10 mouse cellular contexts compared by ENCODE assay signal in genomic region chr1:74121821-74122576, GRCm38 (mm10). TPM values are rescaled to one million over a fixed set of nuclear protein-coding genes. Genes with fewer than 3 reads are reported as not detected.
DNase-seq lines count a peak whose midpoint lies in the region; ATAC-seq and TF ChIP-seq lines count a peak whose summit lies in the region.
"Had no signal": no experiment of that assay in that cellular context is flagged by ENCODE, and none has a peak within 500 bp of the region (broad histone marks: within the 10 kb centered on the region; RNA-seq: fewer than 3 reads in every experiment).

No protein-coding gene starts in this region.

- ATAC-seq in liver, postnatal 0 days = no peak

- H3K27ac ChIP-seq in liver, postnatal 0 days (ENCODE audit: low read depth) = no peak overlapping the region
- H3K27ac ChIP-seq: limb, embryonic 12.5 days had no signal

- H3K4me3 ChIP-seq in liver, postnatal 0 days (ENCODE audit: low read depth, low read length) = no peak overlapping the region
- H3K4me3 ChIP-seq: erythroblast, embryonic 14.5 days; limb, embryonic 12.5 days had no signal

- TF ChIP-seq EP300 in liver, postnatal 0 days (IDR thresholded peaks at IDR 0.05; ENCODE audit: low read depth) = no peak

- intact Hi-C loops in left cerebral cortex, postnatal 4 days (cut with DNase I) = no loop called here

- no peak overlapping the region for H3K9ac ChIP-seq in liver, postnatal 0 days (replicated peaks)
- H3K9ac ChIP-seq: limb, embryonic 12.5 days had no signal

- no peak for TF ChIP-seq CTCF in liver, postnatal 0 days (IDR thresholded peaks at IDR 0.05; ENCODE audit: low read depth)

- H3K36me3 ChIP-seq in liver, postnatal 0 days (replicated peaks; ENCODE audit: insufficient read depth, low read length) = no peaks in the 10 kb centered on the region
- H3K36me3 ChIP-seq: limb, embryonic 12.5 days had no signal

- peak; percentile 51 to 54 for DNase-seq in left cerebral cortex, adult 18-20 months (ENCODE audit: low spot score in 2 of 2)
- no peak for DNase-seq in left cerebral cortex, adult 11 months (ENCODE audit: low spot score)
- peak; percentile 80 for DNase-seq in adrenal gland, postnatal 25 days
- peak; percentile 80 for DNase-seq in heart, postnatal 4 days
- peak; percentile 77 for DNase-seq in left cerebral cortex, postnatal 4 days
- DNase-seq in right cerebral cortex, postnatal 25 days = peak; percentile 40
- no peak for DNase-seq in thymus, postnatal 4 days
- DNase-seq in liver, postnatal 0 days = no peak

- H3K4me1 ChIP-seq in liver, postnatal 0 days (ENCODE audit: insufficient read depth) = peaks cover 9% of the 10 kb centered on the region; the same call in 1 of the 2 replicates

- H3K27me3 ChIP-seq in liver, postnatal 0 days (ENCODE audit: insufficient read depth, low read length) = peaks cover 11% of the 10 kb centered on the region; the same call in 1 of the 2 replicates

- H3K4me2 ChIP-seq in liver, postnatal 0 days (ENCODE audit: low read depth, low read length) = no peak overlapping the region
- H3K4me2 ChIP-seq: limb, embryonic 12.5 days had no signal

- WGBS in liver, postnatal 0 days (ENCODE audit: insufficient replicate concordance) = 47% methylated on average over 9 of the region's 9 CpGs

- no peaks in the 10 kb centered on the region for H3K9me3 ChIP-seq in liver, postnatal 0 days (ENCODE audit: low read length)
- H3K9me3 ChIP-seq: limb, embryonic 12.5 days had no signal

RNA-seq across cellular contexts. Expression of gene Tns1, which starts 2.2 kb away (rescaled TPM):
- total RNA-seq in left cerebral cortex, adult 18-20 months (2021) = 10 to 100 TPM; 36.7 to 39.6 TPM
- 270 and 436 TPM in 2 replicates for total RNA-seq in adrenal gland, postnatal 25 days (2021)
- total RNA-seq in heart, postnatal 4 days (2021) = 100 to 1,000 TPM; 463 to 468 TPM
- 10 to 100 TPM; 19.6 to 21.4 TPM for total RNA-seq in left cerebral cortex, postnatal 4 days (2021)
- 12.1 and 12.8 TPM in 2 replicates for polyA plus RNA-seq in liver, postnatal 0 days (2015; fragmentation: Nextera tagmentation; extraction: Ambion mirVana)

RNA-seq across cellular contexts. Expression of gene Rufy4, which starts 3.3 kb away (rescaled TPM):
- total RNA-seq in left cerebral cortex, adult 18-20 months (2021) = not detected
- 2.2 and 2.3 TPM in 2 replicates for total RNA-seq in adrenal gland, postnatal 25 days (2021)
- 1 to 10 TPM; 1.1 to 1.2 TPM for total RNA-seq in heart, postnatal 4 days (2021)
- total RNA-seq in left cerebral cortex, postnatal 4 days (2021) = under 1 TPM in 1 of 2 experiments, not detected in 1; 0.20 TPM
- polyA plus RNA-seq in liver, postnatal 0 days (2015; fragmentation: Nextera tagmentation; extraction: Ambion mirVana) = 0.20 TPM in 1 of 2 replicates, not detected in the other
- polyA plus RNA-seq: erythroblast, embryonic 14.5 days had no signal

RNA-seq across cellular contexts. Expression of gene Cxcr2, which starts 31.8 kb away (rescaled TPM):
- total RNA-seq in left cerebral cortex, adult 18-20 months (2021) = not detected
- not detected in 2 replicates for total RNA-seq in adrenal gland, postnatal 25 days (2021)
- under 1 TPM; 0.11 to 0.17 TPM for total RNA-seq in heart, postnatal 4 days (2021)
- under 1 TPM in 1 of 2 experiments, not detected in 1; 0.12 TPM for total RNA-seq in left cerebral cortex, postnatal 4 days (2021)
- 2.5 and 3.2 TPM in 2 replicates for polyA plus RNA-seq in liver, postnatal 0 days (2015; fragmentation: Nextera tagmentation; extraction: Ambion mirVana)

Comparison
In these comparisons a context has a peak if more than half of its experiments do, and no peak if none do; other contexts are left out.
1. DNase-seq: peak in left cerebral cortex, adult 18-20 months (2 of 2), adrenal gland, postnatal 25 days (single experiment), heart, postnatal 4 days (single experiment), left cerebral cortex, postnatal 4 days (single experiment) and right cerebral cortex, postnatal 25 days (single experiment); none in left cerebral cortex, adult 11 months (single experiment), thymus, postnatal 4 days (single experiment) and liver, postnatal 0 days (single experiment).